Mouse (Mus musculus) natural killer cell, adult 2 months (primary cell): ENCODE results near the gene Ift122.
A peak's percentile ranks its signal among the peaks of the same experiment; 100 is the strongest.

Experiments
- DNase-seq, 2 experiments: peaks; one replicate each; pipeline ENCODE4 v3.0.0; 2022; ENCODE audit warnings: low spot score in 2 of 2

The Ift122 gene

DNA sequence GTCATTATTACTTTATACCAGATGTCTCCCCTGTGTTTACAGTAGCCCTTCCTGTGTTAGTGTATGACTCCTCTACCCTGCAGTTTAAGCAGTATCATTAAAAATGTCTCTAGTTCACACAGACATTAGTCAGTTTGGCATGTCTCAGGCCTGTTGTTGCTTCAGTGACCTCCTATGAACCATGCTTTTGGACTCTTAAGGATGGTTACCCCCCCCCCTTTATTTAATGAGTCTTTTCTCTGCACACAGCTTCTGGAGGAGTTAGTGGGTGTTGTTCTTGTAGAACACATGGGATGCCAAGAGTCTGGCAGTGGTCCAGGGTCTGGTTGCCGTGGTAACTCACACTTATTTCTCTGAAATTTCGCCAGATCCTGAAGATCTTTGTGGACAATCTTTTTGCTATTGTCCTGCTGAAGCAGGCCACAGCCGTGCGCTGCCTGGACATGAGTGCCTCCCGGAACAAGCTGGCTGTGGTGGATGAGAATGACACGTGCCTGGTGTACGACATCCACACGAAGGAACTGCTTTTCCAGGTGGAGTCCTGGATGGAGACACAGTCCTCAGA, 38.3 kb downstream of the Ift122 start:
- no peak for DNase-seq

DNA sequence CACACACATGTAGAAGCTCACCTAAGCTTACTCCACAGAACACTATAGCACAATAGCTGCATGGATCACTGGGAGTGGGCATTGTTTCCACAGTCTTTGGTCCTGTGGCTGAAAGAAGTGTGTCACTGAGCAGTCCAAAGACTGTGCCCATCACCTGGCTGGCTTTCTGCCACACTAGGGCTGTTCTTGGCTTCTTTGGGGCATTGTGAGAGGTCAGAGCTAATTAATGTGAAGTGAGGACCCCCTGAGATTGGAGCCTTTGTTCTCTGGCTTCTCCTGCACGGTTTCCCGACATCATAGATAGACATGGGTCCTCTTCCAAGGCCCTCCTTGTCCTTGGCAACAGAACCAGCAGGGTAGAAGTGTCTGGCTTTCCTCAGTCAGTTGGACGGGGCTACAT, 39.1 kb downstream of the Ift122 start:
- DNase-seq = no peak

DNA sequence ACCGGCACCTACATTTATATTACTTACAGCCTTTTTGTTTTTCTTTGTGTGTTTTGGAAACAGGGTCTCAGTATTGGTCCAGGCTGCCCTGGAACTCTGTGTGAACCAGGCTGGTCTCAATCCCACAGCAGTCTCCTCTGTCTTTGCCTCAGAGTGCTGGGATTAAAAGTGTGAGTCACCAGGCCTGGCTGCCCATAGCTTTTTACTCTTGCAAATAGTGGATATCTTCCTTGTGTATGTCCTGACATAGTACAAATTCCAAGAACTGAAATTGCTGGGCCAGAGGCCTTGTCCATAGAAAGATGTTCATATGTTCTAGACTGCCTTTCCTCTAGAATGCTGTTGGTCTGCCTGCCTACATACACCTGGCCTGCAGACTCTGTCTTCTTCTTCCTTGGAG, 43.1 kb downstream of the Ift122 start:
- no peak for DNase-seq

DNA sequence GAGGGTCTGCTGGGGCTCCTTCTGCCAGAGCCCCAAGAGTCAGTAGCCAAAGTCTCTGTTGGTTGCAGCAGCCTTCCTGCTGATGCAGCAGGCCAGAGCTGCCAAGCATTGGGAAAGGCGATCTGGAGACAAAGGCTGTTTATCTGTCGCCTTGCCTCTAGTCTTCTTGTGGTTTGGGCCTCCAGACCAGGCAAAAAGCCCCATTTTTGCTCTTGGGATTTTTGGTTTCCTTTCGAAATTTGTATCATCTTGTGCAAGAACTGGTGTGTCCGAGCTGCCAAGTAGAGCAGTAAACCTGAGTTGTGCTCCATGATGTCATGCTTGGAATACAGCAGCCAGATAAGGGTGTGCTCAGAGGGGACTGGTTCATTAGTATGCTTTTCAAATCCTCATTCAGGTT, 43.8 kb downstream of the Ift122 start:
- no peak for DNase-seq

DNA sequence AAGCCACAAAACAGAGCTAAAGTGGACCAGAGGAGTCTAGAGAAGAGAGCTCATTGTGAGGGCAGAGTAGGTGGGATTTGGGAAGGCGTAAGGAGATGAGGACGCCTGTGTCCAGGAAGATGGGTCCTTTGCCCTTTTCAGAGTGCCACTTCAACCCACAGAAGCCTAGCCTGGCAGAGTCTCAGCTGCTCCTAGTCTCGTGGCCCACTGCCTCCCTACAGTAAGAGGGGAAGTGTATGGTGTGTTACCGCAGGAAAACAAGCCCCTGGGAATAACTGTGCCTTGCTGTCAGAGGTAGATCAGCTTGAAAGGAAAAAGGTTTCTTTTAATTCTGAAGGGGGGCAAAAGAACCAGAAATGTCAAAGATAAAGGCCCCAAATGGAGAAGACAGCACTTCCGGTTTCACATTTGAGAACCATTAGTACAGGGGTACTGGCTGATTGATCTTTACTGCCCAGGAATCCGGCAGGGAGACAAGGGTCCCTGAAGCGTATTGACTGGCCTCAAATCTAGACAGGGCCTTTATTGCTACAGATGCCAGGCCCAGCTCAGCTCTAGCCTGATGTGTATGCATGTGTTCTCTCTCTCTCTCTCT, 44.8 kb downstream of the Ift122 start:
- DNase-seq = peak in 1 of 2 experiments; percentile 5

DNA sequence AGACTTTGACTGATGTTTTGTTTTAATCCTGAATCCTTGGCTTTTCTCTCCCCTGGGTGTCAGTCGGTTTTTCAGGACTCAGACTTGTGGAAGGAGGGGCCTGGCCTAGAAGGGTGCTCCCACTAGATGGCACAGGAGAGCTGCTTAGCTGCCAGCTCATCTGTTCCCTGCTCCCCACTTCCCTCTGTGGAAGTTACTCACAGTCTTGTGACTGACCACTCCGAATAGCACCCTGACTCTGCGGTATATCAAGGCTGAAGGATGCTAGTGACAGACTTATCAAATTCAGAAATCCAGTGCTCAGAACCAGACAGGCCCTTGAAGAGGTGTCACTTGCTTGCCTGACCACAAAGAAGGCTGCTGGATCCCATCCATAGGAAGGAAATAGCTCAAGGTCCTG, 47.8 kb downstream of the Ift122 start:
- peak; percentile 5 to 41 for DNase-seq

DNA sequence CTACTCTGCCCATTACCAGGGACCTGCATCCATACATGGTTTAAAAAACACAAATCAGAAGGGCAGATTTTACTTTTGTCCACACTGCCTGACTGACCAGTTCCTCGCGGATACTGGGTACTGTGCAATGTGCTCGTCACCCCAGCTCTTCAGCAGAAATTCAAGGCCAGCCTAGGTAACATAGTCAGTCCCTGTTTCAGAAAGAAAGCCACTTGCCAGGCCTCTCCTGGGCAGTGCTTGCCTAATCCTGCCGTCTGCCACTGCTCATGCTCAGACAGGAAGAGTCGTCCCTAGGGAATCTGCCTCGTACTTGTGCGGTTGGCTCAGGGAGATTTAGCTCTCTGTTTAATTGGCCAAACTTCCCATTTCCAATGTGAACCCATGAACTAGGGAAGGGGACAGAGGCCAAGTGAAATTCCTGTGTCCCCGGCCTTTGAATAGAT, 48.2 kb downstream of the Ift122 start:
- DNase-seq = no peak

DNA sequence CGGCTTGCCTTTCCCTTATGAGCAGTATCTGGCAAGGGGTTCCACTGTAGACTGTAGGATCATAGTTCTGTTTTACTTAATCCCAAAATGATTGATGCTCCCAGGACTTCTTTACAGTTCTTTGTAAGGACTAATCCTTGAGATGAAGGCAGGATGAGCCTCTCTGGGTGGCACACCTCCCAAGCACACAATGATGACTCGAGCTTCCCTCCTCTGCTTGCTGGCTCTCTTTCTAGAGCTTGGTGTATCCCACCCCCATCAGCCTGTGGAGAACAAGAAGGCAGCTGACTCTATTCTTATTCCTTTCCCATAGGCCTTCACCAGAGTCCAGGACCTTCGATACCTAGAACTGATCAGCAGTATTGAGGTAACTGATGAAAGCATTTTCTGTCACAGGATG, 49.3 kb downstream of the Ift122 start:
- no peak for DNase-seq

DNA sequence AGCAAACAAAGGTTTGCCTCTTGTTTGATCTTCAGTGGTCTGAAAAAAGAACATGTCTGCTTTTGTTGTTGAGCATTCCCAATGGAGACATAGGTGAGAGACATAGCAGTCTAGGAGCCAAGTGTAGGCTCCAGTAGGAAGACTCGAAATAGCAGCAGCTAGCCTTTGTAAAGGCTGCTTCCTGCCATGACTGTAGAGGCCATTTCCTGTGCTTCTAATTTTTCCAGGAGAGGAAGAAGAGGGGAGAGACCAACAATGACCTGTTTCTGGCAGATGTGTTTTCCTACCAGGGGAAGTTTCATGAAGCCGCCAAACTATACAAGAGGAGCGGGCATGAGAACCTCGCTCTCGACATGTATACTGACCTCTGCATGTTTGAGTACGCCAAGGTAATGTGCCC, 52.3 kb downstream of the Ift122 start:
- DNase-seq = no peak

DNA sequence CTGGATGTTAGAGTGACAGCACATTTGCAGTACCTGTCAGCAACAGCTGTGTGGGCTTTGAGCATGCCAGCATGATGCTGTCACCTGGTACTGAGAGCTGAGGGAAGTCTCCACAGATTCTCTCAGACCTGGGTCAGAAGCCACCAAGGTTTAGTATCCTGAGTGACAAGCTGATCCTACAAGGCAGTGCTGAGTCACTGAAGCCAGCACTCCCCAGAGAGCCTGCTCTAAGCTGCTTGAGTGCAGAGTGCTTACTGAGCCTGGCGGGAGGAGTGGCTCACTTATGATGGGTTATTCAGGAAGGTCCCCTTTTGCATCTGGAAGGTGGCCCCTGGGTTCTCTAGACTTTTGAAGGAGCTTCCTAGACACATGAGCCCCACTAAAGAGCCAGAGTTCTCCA, 53.2 kb downstream of the Ift122 start:
- DNase-seq = no peak

DNA sequence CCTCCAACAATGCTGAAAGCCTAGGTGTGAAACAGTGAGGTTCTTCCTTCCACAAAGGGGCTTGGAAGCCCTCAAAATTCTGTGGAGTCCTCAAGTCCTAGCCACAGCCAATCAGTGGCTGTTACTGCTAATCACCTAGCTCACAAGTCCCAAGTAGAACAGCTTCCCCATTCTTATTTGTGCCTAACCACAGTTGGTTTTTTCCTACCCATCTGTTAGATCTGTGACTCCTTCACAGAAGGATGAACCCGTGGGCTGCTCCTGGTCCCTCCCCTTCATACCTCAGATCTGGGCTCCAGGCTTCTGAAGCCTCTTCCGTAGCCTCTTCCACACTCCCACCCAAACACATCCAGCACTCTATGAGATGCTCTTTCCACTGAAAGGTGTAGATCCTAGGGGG, 53.6 kb downstream of the Ift122 start:
- DNase-seq = no peak

DNA sequence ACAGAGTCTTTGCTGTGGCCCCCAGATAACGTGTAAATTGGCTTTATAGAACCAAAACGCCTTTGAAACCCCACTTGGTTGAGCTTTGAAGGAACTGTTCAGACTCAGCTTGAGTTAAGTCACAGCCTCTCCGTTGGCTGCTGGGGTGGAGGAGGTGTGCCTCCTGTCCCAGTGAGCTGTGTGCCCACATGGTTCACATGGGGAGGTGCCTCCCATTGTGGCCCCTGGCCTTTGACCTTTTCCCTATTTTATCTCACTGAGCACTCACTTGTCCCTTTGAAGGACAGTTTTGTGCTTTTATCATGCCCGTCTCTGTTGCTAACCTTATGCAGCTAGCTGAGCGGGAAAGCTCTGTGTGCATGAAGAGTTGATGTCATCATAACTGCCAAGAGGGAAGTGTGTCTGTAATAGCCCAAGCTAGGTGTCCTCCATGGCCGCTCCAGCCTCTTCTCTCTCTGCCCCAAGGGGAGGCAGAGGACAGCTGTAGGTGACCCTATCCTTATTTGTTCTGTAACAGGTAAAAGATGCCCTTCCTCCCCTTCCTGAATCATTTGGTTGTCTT, 55.2 kb downstream of the Ift122 start:
- no peak for DNase-seq

DNA sequence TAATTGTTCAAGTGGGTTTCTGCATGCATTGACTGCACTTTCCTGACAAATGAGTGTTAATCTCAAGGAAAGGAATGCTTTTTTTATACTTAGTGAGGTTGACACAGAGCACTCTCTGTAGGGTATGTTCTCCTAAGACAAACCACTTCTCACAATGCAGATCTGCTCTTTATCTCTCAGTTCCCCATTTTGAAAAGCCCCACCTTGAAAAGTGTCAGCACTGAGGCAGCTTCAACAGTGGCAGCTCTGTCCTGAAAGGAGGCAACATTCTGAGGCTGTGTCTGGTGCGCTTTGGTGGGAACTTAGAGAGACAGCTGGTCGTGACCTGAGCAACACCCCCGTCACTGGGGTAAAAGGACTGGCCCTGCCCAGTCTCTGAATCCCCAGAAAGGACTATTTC, 55.8 kb downstream of the Ift122 start:
- DNase-seq = peak in 1 of 2 experiments; percentile 26

DNA sequence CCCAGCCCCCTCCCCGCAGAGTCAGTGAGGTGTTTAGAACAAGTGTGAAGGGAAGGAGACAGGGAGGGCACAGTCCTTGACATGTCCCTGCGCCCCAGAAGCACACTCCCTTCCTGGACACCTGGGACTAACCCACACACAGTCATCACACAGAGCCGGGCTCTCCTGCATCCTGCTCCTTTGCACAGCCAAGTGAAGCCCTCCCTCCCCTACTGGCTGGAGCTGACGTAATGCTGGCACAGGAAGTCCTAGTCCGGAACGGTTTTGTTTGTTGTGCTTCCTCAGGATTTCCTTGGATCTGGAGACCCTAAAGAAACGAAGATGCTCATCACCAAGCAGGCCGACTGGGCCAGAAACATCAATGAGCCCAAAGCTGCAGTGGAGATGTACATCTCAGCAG, 56.7 kb downstream of the Ift122 start:
- no peak for DNase-seq

DNA sequence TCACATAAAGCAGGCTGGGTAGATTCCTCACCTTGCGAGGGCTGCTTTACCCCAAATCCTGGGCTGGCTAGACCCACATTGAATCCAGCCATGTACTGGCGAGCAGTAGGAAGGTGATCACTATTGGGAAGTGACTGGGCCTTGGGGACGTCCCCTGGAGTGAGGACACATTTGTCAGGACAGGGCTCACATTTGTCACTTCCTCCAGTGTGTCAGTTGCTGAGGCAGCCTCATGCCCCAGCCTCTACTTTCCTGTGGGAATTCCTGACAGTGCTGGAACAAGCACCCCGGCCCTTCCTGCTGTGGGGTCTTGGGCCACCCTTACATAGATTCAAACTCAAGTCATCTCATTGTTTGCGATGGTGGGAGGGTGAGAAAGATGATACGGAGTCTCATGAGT, 58.5 kb downstream of the Ift122 start:
- no peak for DNase-seq

DNA sequence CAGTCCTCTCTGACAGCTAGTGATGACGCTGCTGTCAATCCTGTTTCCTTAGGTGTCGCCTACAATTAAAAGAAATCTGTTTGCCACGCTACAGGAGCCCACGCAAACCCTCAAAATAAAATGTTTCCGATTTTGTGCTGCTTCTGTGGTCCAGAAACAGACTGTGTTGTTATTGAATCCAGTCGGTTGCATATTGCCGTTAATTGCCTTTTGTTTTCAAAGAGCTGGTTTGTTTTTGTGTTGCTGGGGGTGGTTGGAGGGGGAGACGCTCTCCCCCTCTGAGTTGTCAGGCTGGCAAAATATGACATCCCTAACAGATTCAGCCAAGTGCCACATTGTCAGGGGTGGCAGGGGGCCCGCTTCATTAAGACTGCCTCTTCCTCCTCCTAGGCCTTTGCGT, 60.2 kb downstream of the Ift122 start:
- no peak for DNase-seq

DNA sequence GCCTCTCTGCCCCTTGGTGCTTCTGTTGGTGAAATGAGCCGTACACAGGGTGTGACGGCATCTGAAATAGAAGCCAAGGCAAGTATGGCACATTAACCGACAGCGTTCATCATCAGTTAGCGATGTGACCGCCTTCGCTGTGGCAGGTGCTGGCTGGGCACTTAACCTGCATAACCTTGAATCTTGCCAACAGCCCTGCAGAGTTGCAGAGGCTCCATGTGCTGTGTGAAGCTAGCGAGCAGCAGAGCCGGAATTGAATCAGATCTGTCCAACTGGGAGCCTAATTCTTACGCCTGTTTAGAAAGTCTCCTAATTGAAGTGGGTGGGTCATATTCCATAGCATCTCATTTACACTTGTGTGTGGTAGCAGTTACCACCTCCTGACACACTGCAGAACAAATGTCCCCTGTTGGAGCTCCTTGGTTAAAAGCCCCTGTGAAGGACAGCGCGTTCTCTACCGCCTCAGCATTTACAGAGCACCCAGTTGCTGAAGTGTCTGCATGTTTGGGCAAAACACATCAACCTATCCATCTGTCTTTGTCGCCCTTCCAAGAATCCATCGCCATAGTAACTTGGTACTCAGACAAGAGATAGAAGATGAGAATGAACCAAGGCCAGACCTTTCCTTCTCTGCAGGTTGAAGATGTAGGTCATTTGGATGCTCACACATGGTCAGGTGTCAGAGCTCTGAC, 61.4 kb downstream of the Ift122 start:
- no peak for DNase-seq

DNA sequence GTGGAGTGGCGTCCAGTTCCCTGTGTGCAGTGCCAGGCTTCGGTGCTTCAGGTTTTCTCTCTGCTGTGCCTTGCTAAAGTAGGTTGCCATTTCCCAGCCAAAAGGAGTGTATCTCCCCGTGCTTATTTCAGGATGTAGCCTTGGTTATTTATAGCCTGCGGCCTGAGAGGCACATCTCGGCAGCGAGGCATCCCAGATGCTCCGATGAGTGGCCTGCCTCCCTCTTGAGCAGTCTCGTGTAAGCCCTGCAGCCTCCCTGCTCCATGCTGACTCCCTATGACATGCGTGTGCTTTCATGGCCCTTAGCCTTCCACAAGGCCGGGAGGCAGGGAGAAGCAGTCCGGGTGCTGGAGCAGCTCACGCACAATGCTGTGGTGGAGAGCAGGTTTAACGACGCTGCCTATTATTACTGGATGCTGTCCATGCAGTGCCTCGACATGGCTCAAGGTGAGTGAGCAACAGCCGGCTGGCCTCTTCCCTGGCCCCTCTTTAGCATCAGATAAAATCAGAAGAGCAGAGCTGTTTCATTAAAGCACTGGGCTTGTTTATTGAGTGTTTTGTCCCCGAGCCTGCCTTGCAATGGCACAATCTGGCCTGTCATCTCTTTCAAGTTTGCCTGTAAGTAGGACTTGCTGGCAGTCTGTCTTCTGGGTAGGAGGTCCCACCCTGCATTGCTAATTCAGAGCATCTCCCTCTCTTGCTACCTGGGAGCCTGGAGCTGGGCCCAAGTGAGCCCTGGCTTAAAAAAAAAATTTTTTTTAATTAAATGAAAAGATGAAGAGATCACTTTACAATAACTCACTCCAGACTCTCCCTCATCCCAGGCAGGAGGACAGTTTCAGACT, 62.6 kb downstream of the Ift122 start:
- no peak for DNase-seq

DNA sequence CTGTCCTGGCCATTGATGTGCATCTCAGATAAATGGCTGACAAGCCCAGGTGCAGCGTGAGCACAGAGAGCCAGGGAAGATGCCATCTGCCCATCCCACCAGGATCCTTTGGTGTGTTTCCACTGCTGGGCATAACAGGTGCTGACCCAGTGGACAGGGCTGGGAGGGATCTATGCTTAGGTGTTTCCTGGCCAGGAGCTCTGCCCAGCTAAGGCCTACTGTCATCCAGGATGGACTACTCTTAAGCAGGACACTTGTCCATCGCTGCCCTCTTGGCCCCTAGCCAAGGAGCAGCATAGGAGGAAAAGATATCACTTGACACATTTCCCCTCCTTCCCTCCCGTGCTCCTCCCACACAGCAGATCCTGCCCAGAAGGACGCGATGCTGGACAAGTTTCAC, 63.3 kb downstream of the Ift122 start:
- no peak for DNase-seq

DNA sequence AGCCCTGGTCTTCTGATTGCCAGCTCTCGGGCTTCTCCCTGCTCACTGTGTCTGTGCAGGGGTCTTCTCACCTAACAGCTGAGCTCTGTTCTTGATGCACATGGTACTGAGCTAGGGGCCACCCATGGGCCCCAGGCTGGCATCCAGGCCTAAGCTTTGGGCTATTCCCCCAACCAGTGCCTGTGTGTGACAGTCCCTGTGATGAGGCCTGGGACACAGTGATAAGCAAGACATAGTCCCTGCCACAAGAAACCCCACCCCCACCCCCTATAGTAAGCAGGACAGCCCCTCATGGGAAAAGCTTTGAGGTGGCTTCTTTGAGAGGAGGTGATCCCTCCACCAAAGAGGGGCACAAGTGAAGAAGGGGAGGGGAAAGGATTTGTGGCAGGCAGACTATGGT, 65.3 kb downstream of the Ift122 start:
- no peak for DNase-seq

DNA sequence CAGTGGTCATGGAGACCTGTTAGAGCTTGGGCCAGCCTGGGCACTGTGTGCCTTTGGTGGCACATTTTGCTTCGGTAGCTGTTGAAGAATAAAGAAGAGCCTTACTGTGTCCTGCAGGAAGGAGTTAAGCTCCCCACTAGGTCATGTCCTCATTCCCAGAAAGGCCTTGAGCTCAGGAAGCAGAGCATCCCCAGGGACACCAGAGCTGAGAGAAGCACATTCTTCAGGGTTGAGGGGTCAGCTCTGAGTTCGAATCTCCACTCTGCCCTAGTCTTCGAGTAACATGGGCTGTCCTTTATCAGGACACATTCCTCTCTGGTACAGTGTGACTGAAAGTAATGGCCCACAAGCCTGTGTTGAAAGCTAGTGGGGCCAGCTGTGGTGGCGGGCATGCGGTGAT, 66.6 kb downstream of the Ift122 start:
- DNase-seq = no peak

DNA sequence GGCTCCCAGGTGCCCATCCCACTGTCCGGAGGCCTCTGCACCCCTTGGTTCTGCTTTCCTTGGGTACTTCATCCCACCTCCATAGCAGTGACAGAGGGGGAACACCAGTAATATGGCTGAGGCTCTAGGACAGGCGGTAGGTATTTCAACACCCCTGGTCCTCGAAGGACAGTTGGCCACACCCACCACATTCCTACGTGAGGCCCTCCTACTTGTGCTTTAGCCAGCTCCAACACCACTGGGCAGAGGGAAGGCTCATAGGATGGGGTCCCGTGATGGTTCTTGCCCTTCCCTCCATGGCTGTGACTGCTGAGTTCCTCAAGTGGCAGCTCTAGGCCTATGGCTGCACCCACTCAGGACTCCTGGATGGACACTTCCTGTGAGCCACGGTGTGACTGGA, 71.6 kb downstream of the Ift122 start:
- DNase-seq = no peak
